ENCODE assay signal across 10 mouse cellular contexts in the genomic region with DNA sequence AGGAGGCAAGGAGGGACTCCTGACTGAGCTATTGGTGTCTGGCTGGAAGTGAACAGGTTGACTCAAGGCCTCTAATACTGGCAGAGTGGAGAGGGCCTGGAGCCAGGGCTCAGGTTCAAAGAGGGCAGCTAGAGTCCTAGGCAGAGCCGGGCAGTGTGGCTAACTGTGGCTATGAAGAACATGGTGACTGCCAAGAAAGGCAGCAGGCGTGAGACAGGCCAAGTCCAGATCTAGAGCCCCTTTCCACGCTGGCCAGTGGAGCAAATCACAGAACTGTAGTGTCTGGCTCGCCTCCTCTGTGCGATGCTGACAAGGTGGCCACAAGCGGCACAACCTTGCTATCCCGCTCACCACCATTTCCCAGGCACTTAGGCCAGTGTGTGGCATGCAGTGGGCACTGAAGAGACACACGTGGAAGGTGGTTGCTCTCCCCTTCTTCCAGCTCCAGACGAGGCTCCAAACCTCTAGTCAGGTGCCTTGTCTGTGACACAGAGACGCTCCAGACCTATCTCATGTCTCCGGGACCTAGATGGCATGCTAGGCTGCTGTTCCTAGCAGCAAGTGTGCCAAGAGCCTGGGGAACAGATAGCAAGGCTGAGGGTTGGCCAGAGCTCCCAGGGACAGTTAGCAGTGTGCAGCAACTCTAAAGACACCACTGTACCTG. TPM values are rescaled to one million over a fixed set of nuclear protein-coding genes. Genes with fewer than 3 reads are reported as not detected.
DNase-seq lines count a peak whose midpoint lies in the region; ATAC-seq lines count a peak whose summit lies in the region.
"Had no signal": no experiment of that assay in that cellular context is flagged by ENCODE, and none has a peak within 500 bp of the region (broad histone marks: within the 10 kb centered on the region; RNA-seq: fewer than 3 reads in every experiment).

No protein-coding gene starts in this region.

- peak; percentile 39 to 58 for DNase-seq in cerebellum, adult 18-20 months
- DNase-seq in cerebellum, adult 8-10 months: no peak
- peak; percentile 49 for DNase-seq in kidney, adult 18-20 months
- no peak for DNase-seq in kidney, postnatal 14 days
- DNase-seq in Muller cell, postnatal 12 days (ENCODE audit: inconsistent ontology term): peak; percentile 52
- DNase-seq in fibroblast of lung, adult 2 months (ENCODE audit: low read depth): peak; percentile 61
- no peak for DNase-seq in T-cell, adult 2 months (ENCODE audit: low spot score)
- DNase-seq: embryo, embryonic 11 days; thymus, postnatal 14 days had no signal

- no peak for ATAC-seq in megakaryocyte-erythroid progenitor cell, adult 5-6 weeks (replicated peaks; ENCODE audit: low FRiP score, low TSS enrichment, poor library complexity, severe bottlenecking)

RNA-seq across cellular contexts. Expression of gene Pgf, which starts 7.2 kb away (rescaled TPM):
- total RNA-seq in megakaryocyte-erythroid progenitor cell, adult 5-6 weeks (2014; fragmentation: Nextera tagmentation): not detected in 2 replicates
- total RNA-seq in megakaryocyte-erythroid progenitor cell, adult 5-6 weeks (2017): not detected in 2 replicates

RNA-seq across cellular contexts. Expression of gene Rps6kl1, which starts 19.4 kb away (rescaled TPM):
- 0.35 TPM in 1 of 2 replicates, not detected in the other for total RNA-seq in megakaryocyte-erythroid progenitor cell, adult 5-6 weeks (2014; fragmentation: Nextera tagmentation)
- total RNA-seq in megakaryocyte-erythroid progenitor cell, adult 5-6 weeks (2017): not detected in 2 replicates

RNA-seq across cellular contexts. Expression of gene Eif2b2, which starts 48.9 kb away (rescaled TPM):
- 95.6 and 101 TPM in 2 replicates for total RNA-seq in megakaryocyte-erythroid progenitor cell, adult 5-6 weeks (2014; fragmentation: Nextera tagmentation)
- 64.2 and 72.2 TPM in 2 replicates for total RNA-seq in megakaryocyte-erythroid progenitor cell, adult 5-6 weeks (2017)

RNA-seq across cellular contexts. Expression of gene Dlst, which starts 59.8 kb away (rescaled TPM):
- total RNA-seq in megakaryocyte-erythroid progenitor cell, adult 5-6 weeks (2014; fragmentation: Nextera tagmentation): 216 and 227 TPM in 2 replicates
- 230 and 281 TPM in 2 replicates for total RNA-seq in megakaryocyte-erythroid progenitor cell, adult 5-6 weeks (2017)

RNA-seq across cellular contexts. Expression of gene Prox2, which starts 59.9 kb away (rescaled TPM):
- total RNA-seq in megakaryocyte-erythroid progenitor cell, adult 5-6 weeks (2014; fragmentation: Nextera tagmentation): 2.5 and 11.8 TPM in 2 replicates
- total RNA-seq in megakaryocyte-erythroid progenitor cell, adult 5-6 weeks (2017): 4.3 and 8.3 TPM in 2 replicates

Comparison
In these comparisons a context has a peak if more than half of its experiments do, and no peak if none do; other contexts are left out.
1. DNase-seq: peak in cerebellum, adult 18-20 months (2 of 2), kidney, adult 18-20 months (single experiment), Muller cell, postnatal 12 days (single experiment) and fibroblast of lung, adult 2 months (single experiment); none in cerebellum, adult 8-10 months (single experiment), kidney, postnatal 14 days (single experiment) and T-cell, adult 2 months (single experiment).